Mouse (Mus musculus) gastrocnemius, adult 8-10 months (tissue): ENCODE results near the gene Gm20388. TPM values are rescaled to one million over a fixed set of nuclear protein-coding genes. Genes with fewer than 3 reads are reported as not detected.
A peak's percentile ranks its signal among the peaks of the same experiment; 100 is the strongest.

Source experiments
- DNase-seq, 2 experiments: peaks; one replicate each; pipeline ENCODE4 v3.0.0; 2022; ENCODE audit warnings: low spot score in 2 of 2
- total RNA-seq, 4 experiments: library from RNA; stranded (reverse); gene quantifications; 2 replicates each; pipeline ENCODE4 v1.2.4; 2022

Gene Gm20388
- total RNA-seq: 10 to 100 TPM in 1 of 4 experiments, 1 to 10 TPM in 2, not detected in 1; 4.4 to 20.0 (median 7.9) TPM

DNA sequence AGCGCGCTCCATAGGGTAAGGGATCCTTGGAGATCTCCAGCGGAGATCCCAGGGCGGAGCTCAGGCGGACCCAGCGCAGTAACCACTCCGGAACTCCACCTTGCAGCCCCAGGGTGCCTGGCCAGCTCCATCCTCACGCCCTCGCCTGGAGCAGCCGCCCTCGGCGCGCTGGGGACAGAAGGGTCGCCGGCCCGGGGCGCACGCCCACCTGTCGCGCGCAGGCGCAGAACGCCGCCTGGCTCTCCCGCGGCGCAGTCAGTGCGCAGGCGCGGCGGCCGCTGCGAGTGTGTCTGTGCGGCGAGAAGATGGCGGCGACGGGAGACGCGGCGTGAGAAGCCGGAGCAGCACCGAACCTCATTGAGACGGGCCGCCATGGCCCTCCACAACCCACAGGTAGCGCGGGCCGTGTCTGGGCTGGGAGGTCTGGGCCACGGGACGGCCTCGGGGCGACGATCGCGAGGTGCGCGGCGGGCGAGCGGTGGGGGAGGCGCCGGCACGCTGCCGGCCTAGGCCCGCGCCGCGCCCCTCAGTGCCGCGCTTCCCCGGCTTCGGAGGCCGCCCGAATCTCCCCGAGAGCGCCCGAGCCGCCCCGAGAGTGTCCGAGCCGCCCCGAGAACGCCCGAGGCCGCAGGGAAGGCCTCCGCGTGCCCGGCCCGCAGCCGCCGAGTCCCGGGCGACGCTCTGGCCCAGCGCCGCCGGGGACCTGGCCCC is at the start of gene Gm20388:
Gene Gm20388, plus strand, starts transcription at position 295 of the 711 bp plus-strand sequence.
- peak; percentile 85 to 87 for DNase-seq

DNA sequence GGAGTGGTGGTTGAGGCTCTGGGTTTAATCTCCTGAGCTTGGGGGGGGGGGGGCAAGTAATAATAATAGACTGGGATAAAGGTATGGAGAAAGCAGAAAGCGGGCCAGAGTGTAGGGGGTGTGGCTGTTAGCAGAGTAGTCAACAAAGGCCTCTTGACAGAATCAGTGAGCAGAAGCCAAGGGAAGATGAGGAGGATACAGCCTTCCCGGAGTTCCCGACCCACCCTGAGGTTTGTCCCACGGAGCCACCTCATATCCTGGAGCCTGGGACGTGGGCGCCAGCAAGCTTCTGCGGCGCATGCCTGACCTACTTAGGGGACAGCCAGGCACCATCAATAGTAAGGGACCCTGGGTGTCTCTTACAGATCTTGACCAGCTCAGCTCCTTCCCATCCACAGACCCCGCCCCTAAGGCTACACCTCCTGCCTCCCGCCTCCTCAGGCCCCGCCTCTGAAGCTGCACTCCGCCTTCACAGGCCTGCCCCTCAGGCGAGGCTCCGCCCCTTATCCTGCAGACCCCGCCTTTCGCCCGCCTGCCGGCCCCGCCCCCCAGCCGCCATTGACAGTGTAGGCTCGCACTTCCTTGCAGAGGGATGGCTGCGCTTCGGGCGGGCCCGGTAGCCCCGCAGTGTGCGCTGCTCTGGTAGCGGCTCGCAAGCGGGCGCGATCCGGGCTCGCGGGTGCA is 48.8 kb upstream of the Gm20388 start, which contains the start of gene Klhl36:
Gene Klhl36, plus strand, starts transcription at position 561 of the 684 bp plus-strand sequence.
- peak; percentile 94 to 95 for DNase-seq

- no peak for DNase-seq
Observed at GRCm38 (mm10) chr8:119862390-119862734, 48.3 kb upstream of the Gm20388 start.

GRCm38 (mm10) chr8:119862749-119863148 is 47.9 kb upstream of the Gm20388 start:
- no peak for DNase-seq

- no peak for DNase-seq
Observed at GRCm38 (mm10) chr8:119869616-119870015, 41.0 kb upstream of the Gm20388 start.

- no peak for DNase-seq
Observed at GRCm38 (mm10) chr8:119873181-119873580, 37.5 kb upstream of the Gm20388 start.

GRCm38 (mm10) chr8:119881301-119881700 is 29.3 kb upstream of the Gm20388 start:
- DNase-seq: no peak

DNA sequence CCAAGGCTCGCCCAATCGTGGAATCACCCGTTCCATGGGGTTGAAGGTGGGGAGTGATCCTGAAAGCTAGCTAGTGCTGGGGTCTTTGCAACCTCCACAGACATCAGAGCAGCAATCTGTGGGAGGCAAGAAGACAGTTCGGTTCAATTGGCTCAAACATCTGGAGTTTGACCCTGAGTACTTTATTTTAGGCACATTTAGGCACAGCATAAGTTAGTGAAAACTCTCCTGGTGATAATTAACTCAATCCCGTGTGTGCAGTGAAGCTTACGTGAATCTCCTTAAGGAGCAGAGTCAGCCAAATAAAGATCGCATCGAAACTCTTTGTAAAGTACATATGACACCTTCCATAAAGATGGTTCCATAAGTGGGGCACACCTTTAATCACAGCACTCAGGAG is 28.7 kb upstream of the Gm20388 start:
- no peak for DNase-seq

GRCm38 (mm10) chr8:119883281-119883680 is 27.4 kb upstream of the Gm20388 start:
- DNase-seq: no peak

DNA sequence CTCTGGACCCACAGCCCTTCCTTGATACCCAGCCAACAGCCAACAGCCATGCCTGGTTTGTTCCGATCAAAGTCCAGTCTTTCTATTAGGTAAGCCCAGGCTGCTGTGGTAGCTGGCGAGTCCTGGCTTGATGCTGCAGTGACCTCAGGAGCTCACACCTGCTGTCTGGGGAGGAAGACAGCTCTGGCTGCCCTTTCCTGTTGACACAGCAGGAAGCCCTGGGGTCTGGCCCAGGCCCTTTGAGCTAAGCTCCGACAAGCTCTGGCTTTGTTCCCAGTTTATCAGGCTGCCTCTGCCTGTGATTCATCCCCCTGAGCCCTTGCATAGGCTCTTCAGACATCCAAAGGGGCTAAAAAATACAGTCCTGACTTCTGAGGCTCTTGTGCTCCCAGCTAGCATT is 25.0 kb upstream of the Gm20388 start:
- DNase-seq: peak in 1 of 2 experiments; percentile 19

DNA sequence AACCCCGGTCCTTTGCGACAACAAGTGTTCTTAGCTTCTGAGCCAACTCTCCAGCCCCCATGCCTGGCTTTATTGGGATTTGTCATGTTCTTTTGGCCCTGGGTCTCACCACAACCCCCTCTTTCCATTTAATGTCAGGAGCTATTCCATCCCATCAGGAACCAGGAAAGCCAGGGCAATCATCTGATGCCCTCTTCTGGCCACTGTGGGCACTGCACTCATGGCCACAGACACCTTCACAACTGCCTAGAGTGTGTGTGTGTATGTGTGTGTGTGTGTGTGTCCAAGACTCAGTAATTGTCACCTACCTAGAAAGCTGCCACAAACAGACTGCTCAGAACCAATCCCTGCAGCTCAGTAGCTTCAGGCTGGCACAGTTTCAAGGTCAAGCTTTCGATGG is 23.5 kb upstream of the Gm20388 start:
- DNase-seq: peak in 1 of 2 experiments; percentile 9

DNA sequence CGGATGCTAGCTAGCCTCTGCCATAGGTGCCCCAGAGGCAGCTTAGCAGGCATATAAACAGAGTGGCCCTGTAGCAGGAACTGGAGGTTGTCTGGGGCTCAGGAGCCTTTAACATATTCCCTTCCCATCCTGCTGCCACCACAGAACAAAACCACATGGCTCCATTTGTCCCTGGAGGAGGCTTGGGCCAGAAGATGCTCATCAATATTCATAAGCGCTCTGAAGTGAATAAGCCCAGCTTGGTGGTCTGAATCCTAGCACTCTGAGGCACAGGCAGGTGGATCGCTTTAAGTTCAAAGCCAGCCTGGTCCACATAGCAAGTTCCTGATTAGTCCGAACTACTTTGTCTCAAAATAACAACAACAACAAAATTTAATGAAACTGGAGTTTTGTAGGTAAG is 22.6 kb upstream of the Gm20388 start:
- no peak for DNase-seq

- DNase-seq: no peak
Observed at GRCm38 (mm10) chr8:119897069-119897468, 13.6 kb upstream of the Gm20388 start.

GRCm38 (mm10) chr8:119897933-119898332 is 12.7 kb upstream of the Gm20388 start:
- DNase-seq: no peak

- DNase-seq: no peak
Observed at GRCm38 (mm10) chr8:119901349-119901748, 9.3 kb upstream of the Gm20388 start.

- no peak for DNase-seq
Observed at GRCm38 (mm10) chr8:119901952-119902351, 8.7 kb upstream of the Gm20388 start.

DNA sequence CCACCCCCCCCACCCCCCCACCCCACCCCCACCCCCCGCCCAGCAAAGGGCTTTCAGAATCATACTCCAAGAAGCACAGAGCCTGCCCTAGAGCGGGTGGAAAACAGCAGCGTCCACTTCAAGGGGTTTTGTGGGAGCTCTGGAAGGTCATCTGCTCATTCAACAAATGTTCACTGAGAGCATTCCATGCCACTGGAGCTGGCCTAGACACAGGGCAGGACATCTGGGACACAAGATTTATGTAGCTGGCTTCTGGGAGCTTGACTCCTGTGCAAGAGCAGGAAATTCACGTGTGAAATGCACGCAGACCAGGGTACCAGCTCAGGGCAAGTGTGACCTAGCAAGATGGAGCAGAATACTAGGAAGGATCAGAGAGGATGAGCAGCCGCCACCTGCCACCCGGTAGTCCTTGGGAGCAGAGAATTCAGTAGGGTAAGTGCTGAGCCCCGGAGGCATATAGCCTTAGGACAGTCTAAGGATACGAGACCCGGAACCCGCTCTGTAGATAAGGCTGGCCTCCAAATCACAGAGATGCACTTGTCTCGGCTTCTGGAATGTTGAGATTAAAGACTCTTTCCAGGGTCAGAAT is 6.2 kb upstream of the Gm20388 start:
- DNase-seq: no peak

GRCm38 (mm10) chr8:119909944-119910546 is 596 bp upstream of the Gm20388 start, which contains the start of gene Usp10:
TSS of gene Usp10 (plus strand) at chr8:119910360.
- no peak for DNase-seq

GRCm38 (mm10) chr8:119911258-119911962 is 769 bp downstream of the Gm20388 start:
- no peak for DNase-seq

DNA sequence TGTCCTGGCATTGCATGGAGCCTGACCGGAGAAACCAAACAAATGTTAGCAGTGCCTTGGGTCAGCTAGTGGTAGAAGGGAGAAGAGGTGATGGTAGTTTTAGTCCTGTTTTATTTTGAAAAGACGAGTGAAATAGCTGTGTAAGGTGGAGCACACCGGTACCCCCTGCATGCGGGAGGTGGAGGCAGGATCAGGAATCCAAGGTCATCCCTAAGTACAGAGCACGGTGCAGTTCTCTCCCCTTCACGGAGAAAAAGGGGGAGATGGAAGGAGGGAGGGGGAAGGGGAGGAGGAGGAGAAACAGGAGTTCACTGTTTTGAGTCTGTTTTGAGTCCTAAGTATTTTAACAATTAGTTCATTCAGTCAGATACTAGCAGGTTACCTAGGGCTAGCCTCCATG is 2.0 kb downstream of the Gm20388 start:
- DNase-seq: no peak

GRCm38 (mm10) chr8:119913181-119913580 is 2.5 kb downstream of the Gm20388 start:
- no peak for DNase-seq
